Mouse (Mus musculus) ES-Bruce4 (cell line): Measurements from ENCODE around the gene Akr1c20. TPM values are rescaled to one million over a fixed set of nuclear protein-coding genes. Genes with fewer than 3 reads are reported as not detected.

Source experiments
- H3K27ac ChIP-seq: 2 replicates; pipeline ENCODE4 v1.5.1; 2012; ENCODE audit warnings: low read length, inconsistent platforms; ENCODE audit not compliant: insufficient read depth
- H3K27me3 ChIP-seq: 2 replicates; pipeline ENCODE4 v1.6.1; 2012; ENCODE audit warnings: mild to moderate bottlenecking, low read length, inconsistent platforms; ENCODE audit not compliant: control insufficient read depth, poor library complexity, insufficient read depth, severe bottlenecking
- H3K36me3 ChIP-seq: 2 replicates; pipeline ENCODE4 v1.6.1; 2012; ENCODE audit warnings: inconsistent platforms, mild to moderate bottlenecking, low read length, moderate library complexity; ENCODE audit not compliant: control insufficient read depth, poor library complexity, insufficient read depth, severe bottlenecking
- H3K4me1 ChIP-seq: one replicate; pipeline ENCODE4 v1.8.1; 2011; ENCODE audit warnings: low read length; ENCODE audit not compliant: control insufficient read depth, insufficient read depth
- H3K4me3 ChIP-seq: 2 replicates; pipeline ENCODE4 v1.5.1; 2011; ENCODE audit warnings: low read depth, mild to moderate bottlenecking, low read length
- H3K9ac ChIP-seq: 2 replicates; pipeline ENCODE4 v1.6.1; 2012; ENCODE audit warnings: low read depth, mild to moderate bottlenecking, inconsistent platforms; ENCODE audit not compliant: poor library complexity, severe bottlenecking
- H3K9me3 ChIP-seq: replicated peaks from 2 replicates; pipeline ENCODE4 v1.6.1; 2012; ENCODE audit warnings: mild to moderate bottlenecking, low read length, inconsistent platforms; ENCODE audit not compliant: control insufficient read depth, poor library complexity, insufficient read depth, severe bottlenecking
- CTCF ChIP-seq: IDR thresholded peaks from one replicate; pipeline ENCODE4 v1.8.1; 2011; ENCODE audit warnings: low read depth, low read length
- EP300 ChIP-seq: IDR thresholded peaks from 2 replicates; pipeline ENCODE4 v1.6.1; 2011; ENCODE audit warnings: low read depth, low read length; ENCODE audit not compliant: insufficient read depth
- POLR2A ChIP-seq: IDR thresholded peaks from one replicate; pipeline ENCODE4 v1.8.1; 2011; ENCODE audit warnings: low read length; ENCODE audit not compliant: insufficient read depth
- polyA plus RNA-seq: library from polyadenylated mRNA; stranded (reverse); fragments of >200 nt; gene quantifications from 2 replicates; pipeline ENCODE4 v1.2.4, GENCODE M21; 2011; ENCODE audit warnings: low read depth; ENCODE audit not compliant: missing spikeins, insufficient read depth, insufficient read length

The Akr1c20 gene
- not detected in 2 replicates for polyA plus RNA-seq

GRCm38 (mm10) chr13:4523201-4523838 is at the start of gene Akr1c20:
Gene Akr1c20 (minus strand): TSS chr13:4523345.
- Histone ChIP-seq H3K4me1 (no peaks in the 10 kb centered on the region), H3K4me3 (no peak within 1 kb of the TSS), H3K9me3 (no peaks in the 10 kb centered on the region), H3K36me3 (no peaks in the 10 kb centered on the region), H3K27ac (no peak within 1 kb of the TSS), H3K27me3 (no peaks in the 10 kb centered on the region), H3K9ac (no peak within 1 kb of the TSS)
- no peak for TF ChIP-seq EP300
- TF ChIP-seq CTCF = no peak
- no peak for TF ChIP-seq POLR2A

GRCm38 (mm10) chr13:4565996-4566395 is 42.9 kb upstream of the Akr1c20 start:
- Histone ChIP-seq H3K36me3 (no peaks in the 10 kb centered on the region; the same call in 1 of the 2 replicates), H3K4me1 (no peaks in the 10 kb centered on the region), H3K4me3 (no peak overlapping the region), H3K27me3 (no peaks in the 10 kb centered on the region), H3K9me3 (peaks cover 45% of the 10 kb centered on the region), H3K27ac (0 out of 2 replicates have a peak overlapping the region, but pooled peaks have one; percentile 19), H3K9ac (no peak overlapping the region)
- TF ChIP-seq EP300 = no peak
- no peak for TF ChIP-seq POLR2A
- no peak for TF ChIP-seq CTCF

GRCm38 (mm10) chr13:4560500-4560899 is 37.4 kb upstream of the Akr1c20 start:
- H3K4me1 ChIP-seq = peaks cover 2% of the 10 kb centered on the region
- H3K9ac ChIP-seq = no peak overlapping the region
- H3K4me3 ChIP-seq = no peak overlapping the region
- H3K9me3 ChIP-seq = 0 out of 2 replicates have a peak, but pooled peaks cover 1% of the 10 kb centered on the region
- H3K27ac ChIP-seq = peak overlapping the region; percentile 38; the same call in 1 of the 2 replicates
- TF ChIP-seq EP300 (peak; percentile 70; the same call in 1 of the 2 replicates), POLR2A (no peak)
- H3K27me3 ChIP-seq = no peaks in the 10 kb centered on the region
- no peaks in the 10 kb centered on the region; the same call in 1 of the 2 replicates for H3K36me3 ChIP-seq

- H3K4me3 ChIP-seq = no peak overlapping the region
- H3K9me3 ChIP-seq = no peaks in the 10 kb centered on the region
- H3K4me1 ChIP-seq = peaks cover 2% of the 10 kb centered on the region
- no peaks in the 10 kb centered on the region for H3K27me3 ChIP-seq
- H3K36me3 ChIP-seq = no peaks in the 10 kb centered on the region
- no peak for TF ChIP-seq CTCF
- no peak for TF ChIP-seq POLR2A
- TF ChIP-seq EP300 = no peak
- no peak overlapping the region for H3K9ac ChIP-seq
- H3K27ac ChIP-seq = 0 out of 2 replicates have a peak overlapping the region, but pooled peaks have one; percentile 59
Measured at GRCm38 (mm10) chr13:4559143-4559542, 36.0 kb upstream of the Akr1c20 start.

- TF ChIP-seq POLR2A (no peak), CTCF (no peak), EP300 (no peak)
- Histone ChIP-seq H3K4me1 (no peaks in the 10 kb centered on the region), H3K9me3 (no peaks in the 10 kb centered on the region), H3K27me3 (no peaks in the 10 kb centered on the region), H3K27ac (no peak overlapping the region), H3K9ac (no peak overlapping the region), H3K36me3 (no peaks in the 10 kb centered on the region), H3K4me3 (no peak overlapping the region)
Measured at GRCm38 (mm10) chr13:4514811-4515210, 8.3 kb downstream of the Akr1c20 start.

GRCm38 (mm10) chr13:4467896-4468295 is 55.2 kb downstream of the Akr1c20 start:
- Histone ChIP-seq H3K4me3 (no peak overlapping the region), H3K4me1 (no peaks in the 10 kb centered on the region), H3K36me3 (no peaks in the 10 kb centered on the region), H3K9me3 (peaks cover 16% of the 10 kb centered on the region; the same call in 1 of the 2 replicates), H3K27ac (no peak overlapping the region), H3K27me3 (no peaks in the 10 kb centered on the region), H3K9ac (no peak overlapping the region)
- TF ChIP-seq POLR2A (no peak), EP300 (no peak), CTCF (no peak)
